Mouse (Mus musculus): ENCODE measurements around the gene Olfr190. TPM values are rescaled to one million over a fixed set of nuclear protein-coding genes. Genes with fewer than 3 reads are reported as not detected.
"Not testable (repeated sequence)": the region's sequence is repeated elsewhere in the genome, so short reads cannot be mapped to it uniquely, and the experiment has no call there.

The Olfr190 gene
- total RNA-seq (2021): not detected

DNA sequence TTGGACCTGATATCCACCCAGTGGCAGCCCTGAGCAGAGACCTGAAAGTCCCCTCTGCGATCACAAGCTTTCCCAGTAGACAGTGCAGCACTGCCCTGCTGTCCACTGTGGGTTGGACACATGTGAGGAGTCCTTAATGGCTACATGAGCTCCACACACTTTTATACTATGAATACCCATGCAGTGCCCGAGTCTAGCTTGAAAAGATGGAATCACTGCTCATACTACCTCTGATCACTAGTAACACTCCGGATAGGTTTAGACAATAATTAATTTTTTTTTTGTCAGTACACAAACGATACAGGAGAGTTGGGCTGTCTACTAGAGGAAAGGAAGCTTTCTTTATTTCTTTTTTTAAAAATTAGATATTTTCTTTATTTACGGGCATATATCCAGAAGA, at the start of gene Olfr190:
TSS of gene Olfr190 (minus strand) at position 101 of the 400 bp plus-strand sequence.
- no peak for DNase-seq
- intact Hi-C loops (cut with DNase I): no loop called here

DNA sequence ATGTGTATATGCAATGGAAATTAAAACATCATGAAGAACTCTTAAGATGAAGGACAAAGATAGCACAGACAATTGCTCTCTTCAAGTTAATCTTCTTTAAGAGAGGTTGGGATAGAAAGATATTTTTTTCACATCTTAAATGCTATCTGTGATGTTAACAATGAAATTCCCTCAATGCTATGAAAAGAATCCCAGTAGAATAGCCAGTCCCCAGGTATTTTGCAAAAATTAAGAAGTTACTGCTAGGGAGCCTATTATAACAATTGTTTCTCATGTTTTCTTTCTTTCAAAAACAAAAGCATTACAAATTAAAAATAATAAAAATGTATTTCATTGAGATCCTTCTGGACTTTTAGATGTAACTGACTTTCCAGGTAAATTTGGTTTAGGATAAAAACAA, 43.2 kb upstream of the Olfr190 start, which contains the start of gene Olfr194:
TSS of gene Olfr194 (minus strand) at position 101 of the 400 bp plus-strand sequence.
- no peak for DNase-seq
- intact Hi-C loops (cut with DNase I): no loop called here

DNA sequence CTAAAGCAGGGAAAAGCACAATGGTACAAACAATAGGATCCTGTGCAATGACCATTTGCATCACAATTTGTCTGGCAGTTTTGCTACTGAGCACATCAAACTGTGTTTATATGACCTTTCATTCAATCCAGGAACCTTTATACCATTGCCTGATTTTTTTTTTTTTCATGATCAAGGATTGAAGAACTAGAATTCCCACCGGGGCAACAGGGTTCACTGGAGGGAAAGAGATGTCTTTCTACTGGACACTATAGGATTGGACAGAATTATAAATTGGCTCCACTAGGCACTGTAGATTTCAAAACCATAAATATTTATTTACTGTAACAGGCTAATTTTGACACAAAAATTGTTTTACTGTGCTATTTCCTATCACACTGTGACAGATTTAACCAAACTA, 34.0 kb upstream of the Olfr190 start, which contains the start of gene Olfr193:
TSS of gene Olfr193 (minus strand) at position 101 of the 400 bp plus-strand sequence.
- DNase-seq: no peak
- intact Hi-C loops (cut with DNase I): no loop called here

DNA sequence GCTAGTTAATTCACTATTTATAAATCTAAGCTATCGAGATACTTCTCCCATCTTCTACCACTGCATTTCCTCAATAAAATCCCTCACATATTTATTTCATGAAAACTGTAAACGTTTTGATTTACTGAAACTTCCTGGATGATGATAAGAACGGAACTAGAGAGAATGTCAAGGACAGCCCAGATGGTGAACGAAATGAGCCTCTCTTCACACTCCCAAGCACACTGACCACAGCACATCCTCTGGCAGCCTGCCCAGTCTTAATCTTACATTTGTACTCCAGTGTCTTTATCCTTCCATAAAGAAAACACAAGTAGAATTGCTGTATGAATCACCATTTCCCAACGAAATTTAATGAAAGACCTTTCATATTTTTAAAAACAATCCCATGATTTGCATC, 30.7 kb upstream of the Olfr190 start:
- intact Hi-C loops (cut with DNase I): not testable (repeated sequence)

DNA sequence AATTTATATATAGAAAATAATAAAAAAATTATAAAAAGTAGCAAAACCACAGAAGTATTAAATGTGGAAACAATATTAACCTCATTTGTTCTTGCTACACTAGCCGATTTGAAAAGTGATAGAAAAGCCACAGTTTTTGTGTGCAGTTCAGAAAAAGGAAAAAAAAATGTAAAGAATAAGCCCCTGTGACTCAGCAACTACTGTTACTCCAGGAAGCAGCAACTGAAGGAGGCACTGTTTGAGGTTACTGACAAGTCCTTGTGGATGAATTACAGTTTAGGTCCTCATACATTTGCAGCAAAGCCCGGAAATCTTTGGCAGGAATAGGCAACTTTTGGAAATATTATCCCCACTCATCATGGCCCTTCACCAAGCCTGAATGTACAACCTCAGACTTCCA, 27.5 kb upstream of the Olfr190 start:
- intact Hi-C loops (cut with DNase I): no loop called here
- DNase-seq: no peak

More for the DNA sequence above, 30.7 kb upstream of the Olfr190 start:
- DNase-seq: not testable (repeated sequence)

DNA sequence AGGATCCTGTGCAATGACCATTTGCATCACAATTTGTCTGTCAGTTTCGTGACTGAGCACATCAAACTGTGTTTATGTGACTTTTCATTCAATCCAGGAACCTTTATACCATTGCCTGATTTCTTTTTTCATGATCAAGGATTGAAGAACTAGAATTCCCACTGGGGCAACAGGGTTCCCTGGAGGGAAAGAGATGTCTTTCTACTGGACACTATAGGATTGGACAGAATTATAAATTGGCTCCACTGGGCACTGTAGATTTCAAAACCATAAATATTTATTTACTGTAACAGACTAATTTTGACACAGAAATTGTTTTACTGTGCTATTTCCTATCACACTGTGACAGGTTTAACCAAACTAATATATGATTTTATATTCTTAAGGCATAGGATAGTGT, 11.9 kb upstream of the Olfr190 start, which contains the start of gene Olfr191:
TSS of gene Olfr191 (minus strand) at position 101 of the 400 bp plus-strand sequence.
- DNase-seq; intact Hi-C loops (cut with DNase I): not testable (repeated sequence)

DNA sequence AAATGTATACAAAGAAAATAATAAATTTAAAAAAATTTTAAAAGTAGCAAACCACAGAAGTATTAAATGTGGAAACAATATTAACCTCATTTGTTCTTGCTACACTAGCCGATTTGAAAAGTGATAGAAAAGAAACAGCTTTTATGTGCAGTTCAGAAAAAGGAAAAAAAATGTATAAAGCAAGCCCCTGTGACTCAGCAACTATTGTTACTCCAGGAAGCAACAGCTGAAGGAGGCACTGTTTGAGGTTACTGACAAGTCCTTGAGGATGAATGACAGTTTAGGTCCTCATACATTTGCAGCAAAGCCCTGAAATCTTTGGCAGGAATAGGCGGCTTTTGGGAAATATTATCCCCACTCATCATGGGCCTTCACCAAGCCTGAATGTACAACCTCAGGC, 3.3 kb upstream of the Olfr190 start:
- intact Hi-C loops (cut with DNase I); DNase-seq: not testable (repeated sequence)

DNA sequence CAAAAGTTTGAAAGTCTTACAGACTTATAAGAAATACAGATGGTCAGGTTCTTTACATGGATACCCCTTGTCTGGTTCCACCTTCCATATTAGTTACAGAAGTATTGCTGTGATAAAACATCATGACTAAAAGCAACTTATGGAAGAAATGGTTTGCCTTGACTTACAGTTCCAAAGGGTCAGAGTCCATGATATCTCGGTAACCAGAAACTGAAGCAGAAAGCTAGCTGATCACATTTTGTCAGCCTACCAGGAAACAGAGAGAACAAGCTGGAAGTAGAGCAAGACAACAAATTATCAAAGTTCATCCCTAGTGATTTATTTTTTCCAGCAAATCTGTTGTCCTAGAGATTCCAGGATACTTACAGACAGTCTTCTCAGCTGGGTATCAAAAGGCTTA, 4.3 kb downstream of the Olfr190 start:
- intact Hi-C loops (cut with DNase I): no loop called here

DNA sequence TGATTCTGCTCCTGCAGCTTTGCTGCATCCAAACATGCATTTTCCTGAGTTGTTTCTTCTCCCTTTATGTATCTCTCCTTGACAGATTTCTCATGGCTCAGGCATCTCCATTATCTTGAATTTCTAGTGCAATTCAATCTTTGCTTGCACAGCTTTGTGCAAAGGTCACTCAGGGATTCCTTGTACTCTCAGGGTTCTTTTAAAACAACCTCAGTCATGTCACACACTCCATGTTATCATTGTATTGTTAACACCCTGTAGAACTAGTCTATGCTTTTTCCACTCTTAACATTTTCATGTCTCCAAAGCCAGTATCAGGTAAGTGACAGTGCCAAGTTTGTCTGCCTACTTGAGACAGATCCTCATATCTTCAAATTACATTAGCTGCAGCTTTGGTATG, 6.0 kb downstream of the Olfr190 start:
- DNase-seq: no peak
- intact Hi-C loops (cut with DNase I): no loop called here

More for the DNA sequence above, 4.3 kb downstream of the Olfr190 start:
- no peak for DNase-seq

DNA sequence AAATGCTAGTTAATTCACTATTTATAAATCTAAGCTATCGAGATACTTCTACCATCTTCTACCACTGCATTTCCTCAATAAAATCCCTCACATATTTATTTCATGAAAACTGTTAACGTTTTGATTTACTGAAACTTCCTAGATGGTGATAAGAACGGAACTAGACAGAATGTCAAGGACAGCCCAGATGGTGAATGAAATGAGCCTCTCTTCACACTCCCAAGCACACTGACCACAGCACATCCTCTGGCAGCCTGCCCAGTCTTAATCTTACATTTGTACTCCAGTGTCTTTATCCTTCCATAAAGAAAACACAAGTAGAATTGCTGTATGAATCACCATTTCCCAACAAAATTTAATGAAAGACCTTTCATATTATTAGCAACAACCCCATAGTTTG, 15.4 kb downstream of the Olfr190 start:
- DNase-seq; intact Hi-C loops (cut with DNase I): not testable (repeated sequence)

DNA sequence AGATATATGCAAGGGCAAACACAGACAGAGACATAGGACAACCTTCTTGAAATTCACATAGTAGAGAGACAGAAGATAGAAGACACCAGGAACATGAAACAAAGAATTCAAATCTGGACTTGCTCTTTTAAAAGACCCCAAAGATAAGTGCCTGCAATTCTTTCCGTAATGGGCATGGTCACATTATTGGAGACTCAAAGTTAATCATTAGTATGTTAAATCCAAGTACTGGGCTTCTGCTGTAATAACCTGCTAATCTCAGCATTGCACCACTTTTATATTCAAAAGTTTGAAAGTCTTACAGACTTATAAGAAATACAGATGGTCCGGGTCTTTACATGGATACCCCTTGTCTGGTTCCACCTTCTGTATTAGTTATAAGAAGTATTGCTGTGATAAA, 28.5 kb downstream of the Olfr190 start:
- DNase-seq; intact Hi-C loops (cut with DNase I): not testable (repeated sequence)

DNA sequence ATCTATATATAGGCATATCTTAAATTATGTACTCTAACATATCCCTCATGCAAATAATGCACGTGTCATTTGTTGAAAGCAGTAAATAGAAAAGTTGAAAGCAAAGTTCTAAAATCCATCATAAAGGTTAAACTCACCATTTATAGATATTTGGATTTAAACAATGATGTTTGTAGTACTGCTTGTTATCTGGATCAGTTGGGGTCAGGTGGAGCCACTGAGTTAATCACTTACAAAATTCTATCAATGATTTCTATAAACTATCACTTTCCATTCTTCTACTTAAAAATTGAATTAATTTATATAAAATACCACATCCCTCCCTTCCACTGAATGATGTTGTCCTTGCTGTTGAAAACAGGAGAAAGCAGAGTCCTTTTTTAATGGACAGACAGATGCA, 28.9 kb downstream of the Olfr190 start:
- DNase-seq: no peak
- intact Hi-C loops (cut with DNase I): no loop called here

DNA sequence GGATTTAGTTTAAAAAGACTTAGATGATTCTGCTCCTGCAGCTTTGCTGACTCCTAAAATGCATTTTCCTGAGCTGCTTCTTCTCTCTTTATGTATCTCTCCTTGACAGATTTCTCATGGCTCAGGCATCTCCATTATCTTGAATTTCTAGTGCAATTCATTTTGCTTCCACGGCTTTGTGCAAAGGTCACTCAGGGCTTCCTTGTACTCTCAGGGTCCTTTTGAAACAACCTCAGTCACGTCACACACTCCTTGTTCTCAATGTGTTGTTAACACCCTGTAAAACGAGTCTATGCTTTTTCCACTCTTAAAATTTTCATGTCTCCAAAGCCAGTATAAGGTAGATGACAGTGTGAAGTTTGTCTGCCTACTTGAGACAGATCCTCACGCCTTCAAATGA, 30.2 kb downstream of the Olfr190 start:
- intact Hi-C loops (cut with DNase I): no loop called here

DNA sequence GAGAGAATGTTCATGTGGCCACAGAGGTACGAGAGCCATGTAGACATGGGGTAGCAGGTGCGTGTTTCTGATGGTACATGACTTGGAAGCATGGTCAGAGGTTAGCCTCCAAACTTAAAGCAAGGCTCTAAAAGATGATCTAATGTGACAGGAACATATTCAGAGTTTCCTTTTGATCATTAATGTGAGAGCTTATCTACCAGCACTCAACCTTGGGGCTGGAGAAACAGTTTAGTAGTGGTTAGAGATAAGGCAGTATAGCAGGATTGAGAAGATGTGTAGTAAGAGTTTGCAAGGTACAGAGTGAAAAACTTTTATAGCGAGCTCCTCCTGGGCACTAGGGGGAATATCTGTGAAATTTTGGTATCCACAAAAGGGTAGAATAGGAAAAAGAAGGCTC, 32.0 kb downstream of the Olfr190 start:
- no peak for DNase-seq
- intact Hi-C loops (cut with DNase I): no loop called here

More for the DNA sequence above, 30.2 kb downstream of the Olfr190 start:
- DNase-seq: no peak

DNA sequence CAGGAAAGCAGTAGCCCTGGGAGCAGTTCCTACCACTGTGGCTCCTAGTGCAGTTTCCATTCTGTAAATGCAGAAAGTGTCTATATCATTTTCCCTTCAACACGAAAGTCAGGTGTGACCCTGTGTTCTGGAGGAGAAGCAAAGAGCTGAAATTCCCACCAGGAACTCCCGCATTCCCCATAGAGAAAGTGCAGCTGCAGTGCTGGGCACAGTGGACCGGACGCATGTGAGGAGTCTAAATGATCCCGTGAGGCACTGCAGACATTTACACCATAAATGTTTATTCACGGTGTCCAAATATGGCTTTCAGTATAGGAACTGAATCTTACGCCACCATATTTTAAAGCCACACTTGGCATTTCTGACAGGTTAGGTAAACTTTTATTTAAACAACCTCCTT, 38.1 kb downstream of the Olfr190 start, which contains the start of gene Olfr187:
TSS of gene Olfr187 (minus strand) at position 58 of the 400 bp plus-strand sequence.
- intact Hi-C loops (cut with DNase I): no loop called here
- no peak for DNase-seq

DNA sequence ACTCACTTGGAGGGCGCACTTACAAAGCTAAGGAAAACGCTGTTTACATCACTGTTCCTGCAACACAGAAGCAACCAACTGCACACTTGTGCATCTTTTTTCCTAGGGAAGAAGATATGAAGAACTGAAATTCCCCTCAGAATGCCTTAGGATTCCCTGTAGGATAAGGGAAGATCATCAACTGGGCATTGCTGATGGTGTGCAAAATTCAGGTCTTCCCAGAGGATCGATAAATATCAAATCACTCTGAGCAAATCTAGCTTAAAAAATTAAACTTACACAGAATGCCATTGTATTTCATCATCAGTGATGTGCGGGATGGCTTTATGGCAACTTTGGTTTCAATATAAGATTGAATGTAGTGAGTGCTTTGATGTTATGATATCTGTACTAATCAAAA, 47.6 kb downstream of the Olfr190 start, which contains the start of gene Olfr186:
TSS of gene Olfr186 (minus strand) at position 101 of the 400 bp plus-strand sequence.
- intact Hi-C loops (cut with DNase I): no loop called here
- no peak for DNase-seq

Other genes with a start within 250 kb of the Olfr190 start
- gene Olfr177, start 203.2 kb downstream of the Olfr190 start, total RNA-seq (2021): not detected
- gene Olfr178, start 185.9 kb downstream of the Olfr190 start, total RNA-seq (2021): not detected
- not detected for gene Olfr181, start 149.2 kb downstream of the Olfr190 start, total RNA-seq (2021)
- not detected for gene Olfr180, start 148.6 kb downstream of the Olfr190 start, total RNA-seq (2021)
- not detected for gene Olfr183, start 82.6 kb downstream of the Olfr190 start, total RNA-seq (2021)
- not detected for gene Olfr186, start 47.7 kb downstream of the Olfr190 start, total RNA-seq (2021)
- gene Olfr187, start 38.2 kb downstream of the Olfr190 start, total RNA-seq (2021): not detected
- not detected for gene Olfr191, start 11.8 kb upstream of the Olfr190 start, total RNA-seq (2021)
- gene Olfr193, start 33.9 kb upstream of the Olfr190 start, total RNA-seq (2021): not detected
- gene Olfr194, start 43.1 kb upstream of the Olfr190 start, total RNA-seq (2021): not detected
- gene Olfr195, start 69.0 kb upstream of the Olfr190 start, total RNA-seq (2021): not detected
- not detected for gene Olfr196, start 92.4 kb upstream of the Olfr190 start, total RNA-seq (2021)
- gene Olfr198, start 125.5 kb upstream of the Olfr190 start, total RNA-seq (2021): not detected
- gene Olfr199, start 141.8 kb upstream of the Olfr190 start, total RNA-seq (2021): not detected
- not detected for gene Olfr201, start 194.6 kb upstream of the Olfr190 start, total RNA-seq (2021)
- not detected for gene Olfr202, start 208.8 kb upstream of the Olfr190 start, total RNA-seq (2021)
- gene Olfr203, start 220.9 kb upstream of the Olfr190 start, total RNA-seq (2021): not detected
- gene Olfr204, start 240.2 kb upstream of the Olfr190 start, total RNA-seq (2021): not detected